Mouse (Mus musculus) kidney, postnatal 36 days (tissue): Measurements from ENCODE around the gene Tex10.
A peak's percentile ranks its signal among the peaks of the same experiment; 100 is the strongest.
"Not testable (repeated sequence)": the region's sequence is repeated elsewhere in the genome, so short reads cannot be mapped to it uniquely, and the experiment has no call there.

Experiments used
- DNase-seq, 2 experiments: peaks; one replicate each; pipeline ENCODE4 v3.0.0; 2021 to 2022; ENCODE audit warnings: mixed read lengths in 2 of 2

Gene Tex10

GRCm38 (mm10) chr4:48472792-48473650 lies at the start of gene Tex10:
Gene Tex10, minus strand, starts transcription at chr4:48473459.
- peak; percentile 89 to 94 for DNase-seq

- DNase-seq: no peak
These were observed 37.6 kb upstream of the Tex10 start for GRCm38 (mm10) chr4:48510861-48511260.

- DNase-seq: no peak
These were observed 19.3 kb upstream of the Tex10 start for GRCm38 (mm10) chr4:48492510-48492909.

GRCm38 (mm10) chr4:48491290-48491743 lies 18.1 kb upstream of the Tex10 start:
- DNase-seq: no peak

- DNase-seq: no peak
These were observed 15.7 kb upstream of the Tex10 start for GRCm38 (mm10) chr4:48488916-48489315.

GRCm38 (mm10) chr4:48481287-48481686 lies 8.0 kb upstream of the Tex10 start:
- DNase-seq: peak; percentile 9 to 45

GRCm38 (mm10) chr4:48473651-48474011 lies 372 bp upstream of the Tex10 start:
- DNase-seq: no peak

- DNase-seq: peak; percentile 12 to 35
These were observed 1.0 kb downstream of the Tex10 start for GRCm38 (mm10) chr4:48472052-48472791.

- no peak for DNase-seq
These were observed 2.3 kb downstream of the Tex10 start for GRCm38 (mm10) chr4:48470977-48471376.

- DNase-seq: no peak
These were observed 12.2 kb downstream of the Tex10 start for GRCm38 (mm10) chr4:48461060-48461459.

GRCm38 (mm10) chr4:48458436-48458835 lies 14.8 kb downstream of the Tex10 start:
- no peak for DNase-seq

- peak in 1 of 2 experiments; percentile 13 for DNase-seq
These were observed 19.0 kb downstream of the Tex10 start for GRCm38 (mm10) chr4:48454106-48454773.

- no peak for DNase-seq
These were observed 45.2 kb downstream of the Tex10 start for GRCm38 (mm10) chr4:48428054-48428453.

- DNase-seq: no peak
These were observed 45.8 kb downstream of the Tex10 start for GRCm38 (mm10) chr4:48427413-48427812.

GRCm38 (mm10) chr4:48423738-48424137 lies 49.5 kb downstream of the Tex10 start:
- no peak for DNase-seq

GRCm38 (mm10) chr4:48422633-48423032 lies 50.6 kb downstream of the Tex10 start:
- DNase-seq: no peak

GRCm38 (mm10) chr4:48418831-48419468 lies 54.3 kb downstream of the Tex10 start:
- DNase-seq: no peak

- DNase-seq: peak; percentile 5 to 17
These were observed 57.4 kb downstream of the Tex10 start for GRCm38 (mm10) chr4:48415838-48416335.

- DNase-seq: no peak
These were observed 59.8 kb downstream of the Tex10 start for GRCm38 (mm10) chr4:48413473-48413872.

- DNase-seq: peak; percentile 5 to 69
These were observed 65.8 kb downstream of the Tex10 start for GRCm38 (mm10) chr4:48407350-48408039.

- not testable (repeated sequence) for DNase-seq
These were observed 67.4 kb downstream of the Tex10 start for GRCm38 (mm10) chr4:48405724-48406491.
